Mouse (Mus musculus) thymus, adult 2 months (tissue): Measurements from ENCODE around the gene Psmc3ip. TPM values are rescaled to one million over a fixed set of nuclear protein-coding genes. Genes with fewer than 3 reads are reported as not detected.

ENCODE experiments used
- DNase-seq: peaks from one replicate; pipeline ENCODE4 v3.0.0; 2021
- H3K27ac ChIP-seq: fragments of 200-500 bp; 2 replicates; pipeline ENCODE4 v1.5.1; 2012; ENCODE audit warnings: low read length, control low read depth; ENCODE audit not compliant: control insufficient read depth, insufficient read depth
- H3K27me3 ChIP-seq: fragments of 200-500 bp; 2 replicates; pipeline ENCODE4 v1.6.1; 2012; ENCODE audit warnings: mild to moderate bottlenecking, low read length, moderate library complexity, mixed read lengths; ENCODE audit not compliant: control insufficient read depth, insufficient read depth
- H3K36me3 ChIP-seq: fragments of 200-500 bp; 2 replicates; pipeline ENCODE4 v1.6.1; 2012; ENCODE audit warnings: mild to moderate bottlenecking, low read length, moderate library complexity; ENCODE audit not compliant: control insufficient read depth, insufficient read depth
- H3K4me1 ChIP-seq: fragments of 200-500 bp; replicated peaks from 2 replicates; pipeline ENCODE4 v1.6.1; 2012; ENCODE audit warnings: low read length; ENCODE audit not compliant: control insufficient read depth, insufficient read depth
- H3K4me3 ChIP-seq: fragments of 200-500 bp; 2 replicates; pipeline ENCODE4 v1.5.1; 2012; ENCODE audit warnings: mild to moderate bottlenecking, low read length, control low read depth, moderate library complexity; ENCODE audit not compliant: control insufficient read depth, insufficient read depth
- CTCF ChIP-seq: fragments of 200-500 bp; IDR thresholded peaks from 2 replicates; pipeline ENCODE4 v1.5.1; 2012; ENCODE audit warnings: mild to moderate bottlenecking, control low read depth, low read length, moderate library complexity, borderline replicate concordance; ENCODE audit not compliant: control insufficient read depth, poor library complexity, insufficient read depth; ENCODE audit errors: extremely low read depth
- POLR2A ChIP-seq: fragments of 200-500 bp; IDR thresholded peaks from 2 replicates; pipeline ENCODE4 v1.6.1; 2012; ENCODE audit warnings: mild to moderate bottlenecking, low read length, control low read depth, moderate library complexity; ENCODE audit not compliant: control insufficient read depth, poor library complexity, insufficient read depth; ENCODE audit errors: extremely low read depth
- WGBS: fragments of 180-500 bp; shearing (Covaris S2); methylation state at CpG from one replicate; pipeline ENCODE4 v1.1.7; 2018; 5-methylcytosine and 5-hydroxymethylcytosine counted together
- polyA plus RNA-seq: library from polyadenylated mRNA; depleted of rRNA; stranded (reverse); fragments of >200 nt; gene quantifications from 2 replicates; pipeline ENCODE4 v1.2.3, GENCODE M21; 2012

The Psmc3ip gene
- polyA plus RNA-seq, 1 experiment: 6.0 TPM

DNA sequence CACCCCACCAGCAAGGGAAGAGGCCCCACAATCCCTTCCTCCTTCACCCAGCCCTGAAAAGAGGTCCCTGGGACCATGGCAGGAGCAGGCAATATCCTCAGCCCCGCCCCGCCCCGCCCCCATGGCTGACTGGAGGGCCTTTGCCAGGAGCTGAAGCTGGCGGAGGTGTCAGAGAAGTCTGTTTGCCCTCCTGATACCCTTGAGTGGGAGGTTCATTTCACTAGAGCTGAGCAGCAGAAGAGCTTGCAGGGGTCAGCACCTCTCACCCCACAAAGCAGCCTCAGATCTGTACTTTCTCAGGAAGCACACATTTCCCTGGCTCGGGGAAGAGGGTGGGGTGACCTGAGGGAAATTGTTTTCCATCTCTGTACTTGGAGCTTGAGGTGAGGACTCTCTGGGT is 36.5 kb downstream of the Psmc3ip start:
- Histone ChIP-seq H3K27ac (no peak overlapping the region), H3K27me3 (no peaks in the 10 kb centered on the region), H3K4me1 (peaks cover 34% of the 10 kb centered on the region), H3K36me3 (no peaks in the 10 kb centered on the region), H3K4me3 (no peak overlapping the region)
- no peak for DNase-seq
- WGBS: 89% methylated on average over 5 of the region's 5 CpGs
- TF ChIP-seq POLR2A: no peak
- no peak for TF ChIP-seq CTCF

- peaks cover 27% of the 10 kb centered on the region for H3K4me1 ChIP-seq
- H3K27me3 ChIP-seq: no peaks in the 10 kb centered on the region
- DNase-seq: peak; percentile 91
- TF ChIP-seq CTCF (peak; percentile 72; the same call in 1 of the 2 replicates), POLR2A (no peak)
- no peak overlapping the region for H3K4me3 ChIP-seq
- no peak overlapping the region for H3K27ac ChIP-seq
- no peaks in the 10 kb centered on the region for H3K36me3 ChIP-seq
- 30% methylated on average over 5 of the region's 5 CpGs for WGBS
These were observed 37.4 kb downstream of the Psmc3ip start for GRCm38 (mm10) chr11:101057860-101058259.

DNA sequence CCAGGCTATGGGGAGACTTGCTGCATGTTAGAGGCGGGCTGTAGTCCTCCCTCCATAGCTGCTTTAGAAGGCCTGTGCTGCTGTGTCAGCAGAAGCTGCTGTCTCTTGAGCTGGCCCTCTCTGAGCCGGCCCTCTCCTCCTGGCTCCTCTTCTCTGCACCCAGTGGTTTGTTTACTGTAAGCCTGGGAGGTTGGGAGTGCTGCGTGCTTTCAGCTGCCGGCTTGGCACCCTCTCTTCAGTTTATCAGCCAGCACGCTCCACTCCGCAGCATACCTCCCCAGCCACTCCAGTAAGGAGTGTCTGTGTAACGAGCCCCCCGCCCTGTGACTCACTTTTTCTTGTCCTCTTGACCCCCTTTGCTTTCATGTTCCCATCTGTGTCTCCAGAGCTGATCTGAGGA is 38.4 kb downstream of the Psmc3ip start:
- Histone ChIP-seq H3K27ac (no peak overlapping the region), H3K4me1 (peaks cover 17% of the 10 kb centered on the region), H3K27me3 (no peaks in the 10 kb centered on the region), H3K4me3 (no peak overlapping the region), H3K36me3 (no peaks in the 10 kb centered on the region)
- 89% methylated on average over 8 of the region's 8 CpGs for WGBS
- no peak for TF ChIP-seq CTCF
- TF ChIP-seq POLR2A: no peak
- DNase-seq: no peak

DNA sequence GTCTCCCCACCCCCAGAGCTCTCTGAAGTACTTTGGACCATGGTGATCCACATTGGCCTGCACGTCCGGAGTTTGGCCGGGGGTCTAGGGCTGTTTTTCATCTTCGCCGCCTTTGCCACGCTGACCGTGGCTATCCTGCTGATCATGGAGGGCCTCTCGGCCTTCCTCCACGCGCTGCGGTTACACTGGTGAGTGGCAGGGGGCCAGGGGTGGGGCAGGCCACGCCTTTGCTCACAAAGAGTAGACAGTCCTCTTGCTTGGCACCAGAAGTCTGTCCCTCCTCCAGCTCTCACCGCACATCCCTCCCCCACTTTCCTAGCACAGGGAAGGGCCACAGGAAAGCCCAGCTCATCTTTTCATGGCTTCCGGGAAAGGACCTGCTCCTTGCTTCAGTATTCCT is 39.8 kb downstream of the Psmc3ip start:
- peaks cover 10% of the 10 kb centered on the region for H3K4me1 ChIP-seq
- H3K36me3 ChIP-seq: no peaks in the 10 kb centered on the region
- 94% methylated on average over 14 of the region's 14 CpGs for WGBS
- no peaks in the 10 kb centered on the region for H3K27me3 ChIP-seq
- DNase-seq: no peak
- TF ChIP-seq POLR2A (no peak), CTCF (no peak)
- no peak overlapping the region for H3K4me3 ChIP-seq
- H3K27ac ChIP-seq: no peak overlapping the region

DNA sequence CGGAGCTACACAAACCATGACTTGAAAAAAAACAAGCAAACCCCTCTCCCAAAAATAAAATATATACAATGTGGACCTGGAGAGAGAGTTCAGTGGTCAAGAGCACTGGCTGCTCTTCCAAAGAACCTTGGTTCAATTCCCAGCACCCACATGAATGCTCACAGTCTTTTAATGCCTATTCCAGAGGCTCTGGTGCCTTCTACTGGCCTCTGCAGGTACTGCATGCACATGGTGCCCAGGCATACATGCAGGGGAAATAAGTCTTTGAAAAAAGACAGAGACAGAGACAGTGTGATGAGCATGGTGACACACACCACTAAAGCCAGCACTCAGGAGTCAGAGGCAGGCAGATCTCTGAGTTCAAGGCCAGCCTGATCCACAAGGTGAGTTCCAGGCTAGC is 41.3 kb downstream of the Psmc3ip start:
- H3K4me1 ChIP-seq: no peaks in the 10 kb centered on the region; the same call in 1 of the 2 replicates

DNA sequence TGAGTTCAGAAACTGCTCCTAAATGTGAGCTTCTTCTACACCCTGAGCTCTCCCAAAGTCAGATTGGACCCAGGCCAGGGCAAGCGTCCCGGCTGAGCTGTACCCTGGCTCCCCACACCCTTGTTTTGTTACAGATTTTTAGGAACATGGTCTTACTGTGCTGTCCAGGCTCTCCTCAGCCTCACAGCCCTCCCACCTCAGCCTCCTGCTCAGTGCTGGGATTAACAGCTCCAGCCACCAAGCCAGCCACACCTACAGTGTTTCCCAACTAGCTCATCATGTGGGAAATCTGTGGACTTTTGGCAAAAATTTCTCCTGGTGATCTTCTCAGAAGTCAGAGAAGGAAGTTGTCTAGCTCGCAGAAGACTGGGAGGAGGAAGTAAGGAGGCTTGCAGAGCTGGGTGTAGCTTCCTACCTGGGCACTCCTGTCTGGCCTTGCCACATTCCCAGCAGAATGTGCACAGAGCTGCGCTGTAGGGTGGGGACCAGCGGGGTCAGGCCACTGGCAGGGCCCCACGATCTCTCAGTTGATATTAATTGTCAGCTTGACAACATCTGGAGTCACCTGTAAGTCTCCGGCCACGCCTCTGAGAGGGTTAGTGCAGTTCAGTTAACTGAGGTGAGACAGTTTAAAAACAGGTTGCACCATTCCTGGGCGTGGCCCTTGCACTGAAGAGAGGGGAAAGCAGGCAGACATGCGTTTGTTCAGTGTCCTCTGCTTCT is 42.3 kb downstream of the Psmc3ip start:
- 64% methylated on average over 10 of the region's 10 CpGs for WGBS
- Histone ChIP-seq H3K4me3 (no peak overlapping the region), H3K36me3 (no peaks in the 10 kb centered on the region), H3K4me1 (peaks cover 5% of the 10 kb centered on the region), H3K27me3 (no peaks in the 10 kb centered on the region), H3K27ac (no peak overlapping the region)
- no peak for TF ChIP-seq POLR2A
- no peak for TF ChIP-seq CTCF
- no peak for DNase-seq

More for the DNA sequence above, 41.3 kb downstream of the Psmc3ip start:
- no peak for DNase-seq
- Histone ChIP-seq H3K27me3 (no peaks in the 10 kb centered on the region), H3K4me3 (no peak overlapping the region), H3K27ac (no peak overlapping the region), H3K36me3 (no peaks in the 10 kb centered on the region)
- 97% methylated on average over 1 of the region's 1 CpGs for WGBS
- TF ChIP-seq POLR2A (no peak), CTCF (no peak)
